Mouse (Mus musculus) hematopoietic stem cell, adult 5-6 weeks (primary cell): ENCODE measurements around the gene Xpnpep1. TPM values are rescaled to one million over a fixed set of nuclear protein-coding genes. Genes with fewer than 3 reads are reported as not detected.
A peak's percentile ranks its signal among the peaks of the same experiment; 100 is the strongest.

Experiments used
- ATAC-seq, 2 experiments: fragments of 125-278 bp in 1 of 2; replicated peaks in 1 of 2; 2 replicates each; pipeline ENCODE4 v1.8.0; 2016 to 2017; ENCODE audit warnings: inconsistent platforms in 2 of 2, mild to moderate bottlenecking in 2 of 2, moderate number of reproducible peaks in 2 of 2, low read depth in 1 of 2, moderate TSS enrichment in 1 of 2; ENCODE audit not compliant: low FRiP score in 2 of 2, poor library complexity in 2 of 2, severe bottlenecking in 2 of 2, insufficient read depth in 1 of 2, low TSS enrichment in 1 of 2
- total RNA-seq: library from RNA; stranded (forward); fragments of 172-1452, 232-1000 nt; gene quantifications from 2 replicates; pipeline ENCODE4 v1.2.3, GENCODE M21; 2017

Gene Xpnpep1
- total RNA-seq, 1 experiment from 2014 or later = 51.9 TPM

GRCm38 (mm10) chr19:53017954-53018353 is 22.1 kb downstream of the Xpnpep1 start:
- ATAC-seq = no peak

- no peak for ATAC-seq
Observed at GRCm38 (mm10) chr19:53017248-53017647, 22.8 kb downstream of the Xpnpep1 start.

GRCm38 (mm10) chr19:53014910-53015710 is 24.9 kb downstream of the Xpnpep1 start:
- no peak for ATAC-seq

GRCm38 (mm10) chr19:53013744-53014143 is 26.3 kb downstream of the Xpnpep1 start:
- ATAC-seq = peak; percentile 83 to 84

GRCm38 (mm10) chr19:53013341-53013740 is 26.7 kb downstream of the Xpnpep1 start:
- ATAC-seq = no peak

GRCm38 (mm10) chr19:53010941-53011340 is 29.1 kb downstream of the Xpnpep1 start:
- no peak for ATAC-seq

- no peak for ATAC-seq
Observed at GRCm38 (mm10) chr19:53008921-53009320, 31.1 kb downstream of the Xpnpep1 start.

GRCm38 (mm10) chr19:53008020-53008705 is 31.9 kb downstream of the Xpnpep1 start:
- ATAC-seq = peak; percentile 35 to 46; a peak in 1 of 4 replicates

- no peak for ATAC-seq
Observed at GRCm38 (mm10) chr19:53005978-53006377, 34.0 kb downstream of the Xpnpep1 start.

- peak in 1 of 2 experiments; percentile 29; a peak in 1 of 4 replicates for ATAC-seq
Observed at GRCm38 (mm10) chr19:53003554-53004365, 36.3 kb downstream of the Xpnpep1 start.

GRCm38 (mm10) chr19:53002166-53003095 is 37.6 kb downstream of the Xpnpep1 start:
- no peak for ATAC-seq

- ATAC-seq = peak; percentile 46 to 58; a peak in 3 of 4 replicates
Observed at GRCm38 (mm10) chr19:52992880-52993440, 47.1 kb downstream of the Xpnpep1 start.

GRCm38 (mm10) chr19:52991924-52992323 is 48.1 kb downstream of the Xpnpep1 start:
- no peak for ATAC-seq

GRCm38 (mm10) chr19:52979020-52979711 is 60.8 kb downstream of the Xpnpep1 start:
- ATAC-seq = peak; percentile 54 to 70; a peak in 2 of 4 replicates

GRCm38 (mm10) chr19:52975564-52976185 is 64.3 kb downstream of the Xpnpep1 start:
- peak; percentile 68 to 72 for ATAC-seq

- ATAC-seq = no peak
Observed at GRCm38 (mm10) chr19:52966339-52966738, 73.7 kb downstream of the Xpnpep1 start.
